Mouse (Mus musculus) cerebellum, adult 2 months (tissue): ENCODE measurements around the gene Gm38100. TPM values are rescaled to one million over a fixed set of nuclear protein-coding genes. Genes with fewer than 3 reads are reported as not detected.

Experiments
- DNase-seq, 2 experiments: peaks; one replicate each; pipeline ENCODE4 v3.0.0; 2021
- H3K27ac ChIP-seq: fragments of 200-500 bp; 2 replicates; pipeline ENCODE4 v1.5.1; 2012; ENCODE audit warnings: low read length, control low read depth, inconsistent platforms; ENCODE audit not compliant: insufficient read depth
- H3K27me3 ChIP-seq: fragments of 200-500 bp; 2 replicates; pipeline ENCODE4 v1.6.1; 2012; ENCODE audit warnings: inconsistent platforms, mild to moderate bottlenecking, low read length, moderate library complexity; ENCODE audit not compliant: control insufficient read depth, insufficient read depth
- H3K4me1 ChIP-seq: fragments of 200-500 bp; 2 replicates; pipeline ENCODE4 v1.6.1; 2011; ENCODE audit warnings: low read length; ENCODE audit not compliant: control insufficient read depth, insufficient read depth
- H3K4me3 ChIP-seq: fragments of 200-500 bp; replicated peaks from 2 replicates; pipeline ENCODE3; 2011; ENCODE audit warnings: mild to moderate bottlenecking, low read depth, low read length, control low read depth; ENCODE audit not compliant: insufficient read depth
- CTCF ChIP-seq: fragments of 200-500 bp; IDR thresholded peaks from 2 replicates; pipeline ENCODE4 v1.5.1; 2011; ENCODE audit warnings: low read depth, mild to moderate bottlenecking, control low read depth, low read length, moderate library complexity, borderline replicate concordance; ENCODE audit not compliant: insufficient read depth
- POLR2A ChIP-seq: fragments of 200-500 bp; IDR thresholded peaks from 2 replicates; pipeline ENCODE4 v1.6.1; 2011; ENCODE audit warnings: low read length, control low read depth, borderline replicate concordance; ENCODE audit not compliant: insufficient read depth
- WGBS: fragments of 180-500 bp; shearing (Covaris S2); methylation state at CpG from one replicate; pipeline ENCODE4 v1.1.7; 2018; 5-methylcytosine and 5-hydroxymethylcytosine counted together
- polyA plus RNA-seq: library from polyadenylated mRNA; depleted of rRNA; stranded (reverse); fragments of >200 nt; gene quantifications from 2 replicates; pipeline ENCODE4 v1.2.3, GENCODE M21; 2012

Gene Gm38100
- polyA plus RNA-seq, 1 experiment = not detected

GRCm38 (mm10) chr1:175912038-175912437, 8.1 kb upstream of the Gm38100 start:
- no peak for DNase-seq
- 93% methylated on average over 3 of the region's 3 CpGs for WGBS

DNA sequence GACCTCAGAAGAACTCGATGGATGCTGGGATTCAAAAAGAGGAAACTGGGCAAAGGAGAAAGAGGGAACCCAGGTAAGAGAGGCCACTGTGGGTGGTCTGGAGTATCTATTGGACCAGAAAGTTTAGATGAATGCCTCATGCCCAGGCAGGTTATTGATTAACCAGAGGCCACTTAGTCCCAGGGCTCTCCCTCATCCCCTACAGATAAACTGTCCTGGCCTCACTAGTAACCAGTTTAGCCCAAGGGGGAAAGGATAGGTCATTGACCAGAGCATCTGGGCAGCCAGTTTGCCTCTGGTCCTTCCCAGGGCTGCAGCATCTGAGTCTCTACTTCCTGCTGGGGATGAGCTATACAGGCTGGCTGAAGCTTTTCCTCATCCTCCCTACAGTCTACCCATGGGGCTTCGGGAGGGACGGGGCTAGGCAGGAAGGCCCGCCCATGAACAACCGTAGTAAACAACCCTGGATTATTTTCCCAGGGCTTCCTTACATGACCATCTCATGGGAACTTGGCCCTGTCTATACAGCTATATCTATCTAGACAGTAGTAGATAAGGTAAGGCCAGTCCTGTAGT, 6.3 kb upstream of the Gm38100 start:
- H3K27ac ChIP-seq = no peak overlapping the region
- H3K4me1 ChIP-seq = no peaks in the 10 kb centered on the region
- no peak overlapping the region for H3K4me3 ChIP-seq
- TF ChIP-seq CTCF = no peak
- TF ChIP-seq POLR2A = no peak
- 78% methylated on average over 5 of the region's 5 CpGs for WGBS
- no peak for DNase-seq
- no peaks in the 10 kb centered on the region for H3K27me3 ChIP-seq

More at GRCm38 (mm10) chr1:175912038-175912437, 8.1 kb upstream of the Gm38100 start:
- TF ChIP-seq CTCF = no peak
- no peak for TF ChIP-seq POLR2A
- Histone ChIP-seq H3K4me3 (no peak overlapping the region), H3K4me1 (no peaks in the 10 kb centered on the region), H3K27ac (no peak overlapping the region), H3K27me3 (no peaks in the 10 kb centered on the region)

- DNase-seq = no peak
- H3K27me3 ChIP-seq = no peaks in the 10 kb centered on the region
- no peak for TF ChIP-seq POLR2A
- no peak for TF ChIP-seq CTCF
- no peak overlapping the region for H3K4me3 ChIP-seq
- no peak overlapping the region for H3K27ac ChIP-seq
- no peaks in the 10 kb centered on the region; the same call in 1 of the 2 replicates for H3K4me1 ChIP-seq
- 91% methylated on average over 8 of the region's 8 CpGs for WGBS
These were observed 962 bp downstream of the Gm38100 start for GRCm38 (mm10) chr1:175921091-175921490.

DNA sequence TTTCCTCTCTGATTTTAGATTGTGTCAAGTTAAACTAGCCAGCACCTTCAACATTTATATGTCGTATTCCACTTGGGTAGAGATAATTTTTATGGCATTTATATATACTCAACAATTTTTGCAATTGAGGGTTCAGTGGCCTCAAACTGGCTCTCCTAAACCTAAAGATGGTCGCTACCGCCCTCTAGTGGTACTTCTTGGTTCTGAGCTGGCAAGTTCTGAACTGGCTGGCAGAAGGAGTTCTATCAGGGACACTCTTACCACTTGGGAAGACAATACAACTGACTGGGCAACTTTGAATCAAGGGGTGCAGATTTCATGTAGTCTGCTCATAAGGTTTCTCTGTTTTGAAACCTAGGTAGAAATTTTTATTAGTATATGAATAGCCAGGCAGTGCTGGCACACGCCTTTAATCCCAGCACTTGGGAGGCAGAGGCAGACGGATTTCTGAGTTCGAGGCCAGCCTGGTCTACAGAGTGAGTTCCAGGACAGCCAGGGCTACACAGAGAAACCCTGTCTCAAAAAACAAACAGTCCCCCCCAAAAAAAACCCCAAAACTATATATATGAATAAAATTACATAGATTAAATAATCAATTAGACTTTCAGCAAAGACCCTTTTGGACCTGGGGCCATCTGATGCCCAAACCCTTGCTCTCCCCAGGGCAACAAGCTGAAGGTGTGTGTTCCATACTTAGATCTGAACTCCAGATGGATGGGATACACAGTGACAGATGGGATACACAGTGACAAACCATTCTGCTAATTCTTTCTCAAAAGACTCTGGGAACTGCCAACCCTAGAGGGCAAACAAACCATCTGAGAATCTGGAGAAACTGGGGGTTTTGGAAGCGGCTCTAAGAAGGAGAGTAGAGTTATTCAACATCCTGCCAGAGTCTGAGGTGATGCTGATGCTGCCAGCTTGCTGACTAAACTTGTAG, 4.0 kb downstream of the Gm38100 start:
- Histone ChIP-seq H3K27me3 (no peaks in the 10 kb centered on the region), H3K4me1 (no peaks in the 10 kb centered on the region; the same call in 1 of the 2 replicates), H3K27ac (no peak overlapping the region), H3K4me3 (no peak overlapping the region)
- no peak for TF ChIP-seq POLR2A
- TF ChIP-seq CTCF = peak; percentile 74; the same call in 1 of the 2 replicates
- peak; percentile 54 to 68 for DNase-seq
- 45% methylated on average over 7 of the region's 7 CpGs for WGBS

DNA sequence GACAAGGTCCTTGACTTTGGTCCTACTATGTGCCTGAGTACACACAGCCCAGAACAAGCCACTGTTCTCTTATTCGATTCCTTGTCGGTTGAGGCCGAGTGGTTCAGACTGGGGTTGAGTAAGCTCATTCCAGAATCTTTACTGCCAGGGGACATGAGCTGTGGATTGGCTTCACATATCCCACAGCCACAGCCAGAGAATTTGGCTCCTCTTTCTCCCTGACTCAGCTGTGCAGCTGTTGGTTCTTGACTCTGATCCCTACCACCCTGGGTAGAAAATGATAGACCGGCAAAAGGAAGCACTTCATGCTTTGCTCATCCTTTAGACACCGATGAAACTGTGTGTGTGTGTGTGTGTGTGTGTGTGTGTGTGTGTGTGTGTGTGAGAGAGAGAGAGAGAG, 11.3 kb downstream of the Gm38100 start:
- no peak for TF ChIP-seq POLR2A
- Histone ChIP-seq H3K27me3 (no peaks in the 10 kb centered on the region), H3K4me3 (no peak overlapping the region), H3K27ac (no peak overlapping the region), H3K4me1 (peaks cover 3% of the 10 kb centered on the region; the same call in 1 of the 2 replicates)
- no peak for DNase-seq
- WGBS = 71% methylated on average over 5 of the region's 5 CpGs

GRCm38 (mm10) chr1:175936282-175936737, 16.2 kb downstream of the Gm38100 start:
- peak; percentile 73 to 81 for DNase-seq
- H3K4me3 ChIP-seq = peak overlapping the region; percentile 50
- TF ChIP-seq POLR2A (no peak), CTCF (peak; percentile 79)
- no peak overlapping the region for H3K27ac ChIP-seq
- H3K4me1 ChIP-seq = peaks cover 3% of the 10 kb centered on the region; the same call in 1 of the 2 replicates
- WGBS = 8% methylated on average over 11 of the region's 11 CpGs
- no peaks in the 10 kb centered on the region for H3K27me3 ChIP-seq

DNA sequence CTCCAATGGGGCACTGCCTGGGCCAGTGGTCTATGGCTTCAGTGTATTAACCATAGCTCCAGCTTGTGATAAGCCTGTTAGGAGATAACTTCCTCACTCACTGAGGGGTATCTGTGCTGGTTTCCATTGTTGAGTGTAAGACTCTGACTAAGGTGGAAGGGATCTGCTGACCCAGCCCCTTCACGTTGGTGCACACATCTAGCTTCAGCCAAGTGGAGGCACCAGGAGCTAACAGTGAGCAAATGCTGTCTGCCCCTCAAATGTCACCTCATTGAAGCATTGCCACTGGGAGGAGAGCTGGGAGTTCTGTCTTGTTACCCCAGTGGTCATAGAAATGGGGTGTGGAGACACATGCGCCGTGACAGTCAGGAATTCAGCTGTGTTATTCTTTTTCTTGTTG, 18.6 kb downstream of the Gm38100 start:
- WGBS = 83% methylated on average over 3 of the region's 3 CpGs
- H3K27me3 ChIP-seq = no peaks in the 10 kb centered on the region

More for the DNA sequence above, 18.6 kb downstream of the Gm38100 start:
- H3K4me1 ChIP-seq = peaks cover 3% of the 10 kb centered on the region; the same call in 1 of the 2 replicates
- H3K4me3 ChIP-seq = no peak overlapping the region
- TF ChIP-seq POLR2A = no peak
- TF ChIP-seq CTCF = no peak
- H3K27ac ChIP-seq = no peak overlapping the region
- no peak for DNase-seq
